Mouse (Mus musculus): ENCODE data around the gene Eif4e3. TPM values are rescaled to one million over a fixed set of nuclear protein-coding genes. Genes with fewer than 3 reads are reported as not detected.

The Eif4e3 gene
- polyA plus RNA-seq (2016; fragmentation: Nextera tagmentation; extraction: Ambion mirVana), result 4.1 and 7.1 TPM in 2 replicates

DNA sequence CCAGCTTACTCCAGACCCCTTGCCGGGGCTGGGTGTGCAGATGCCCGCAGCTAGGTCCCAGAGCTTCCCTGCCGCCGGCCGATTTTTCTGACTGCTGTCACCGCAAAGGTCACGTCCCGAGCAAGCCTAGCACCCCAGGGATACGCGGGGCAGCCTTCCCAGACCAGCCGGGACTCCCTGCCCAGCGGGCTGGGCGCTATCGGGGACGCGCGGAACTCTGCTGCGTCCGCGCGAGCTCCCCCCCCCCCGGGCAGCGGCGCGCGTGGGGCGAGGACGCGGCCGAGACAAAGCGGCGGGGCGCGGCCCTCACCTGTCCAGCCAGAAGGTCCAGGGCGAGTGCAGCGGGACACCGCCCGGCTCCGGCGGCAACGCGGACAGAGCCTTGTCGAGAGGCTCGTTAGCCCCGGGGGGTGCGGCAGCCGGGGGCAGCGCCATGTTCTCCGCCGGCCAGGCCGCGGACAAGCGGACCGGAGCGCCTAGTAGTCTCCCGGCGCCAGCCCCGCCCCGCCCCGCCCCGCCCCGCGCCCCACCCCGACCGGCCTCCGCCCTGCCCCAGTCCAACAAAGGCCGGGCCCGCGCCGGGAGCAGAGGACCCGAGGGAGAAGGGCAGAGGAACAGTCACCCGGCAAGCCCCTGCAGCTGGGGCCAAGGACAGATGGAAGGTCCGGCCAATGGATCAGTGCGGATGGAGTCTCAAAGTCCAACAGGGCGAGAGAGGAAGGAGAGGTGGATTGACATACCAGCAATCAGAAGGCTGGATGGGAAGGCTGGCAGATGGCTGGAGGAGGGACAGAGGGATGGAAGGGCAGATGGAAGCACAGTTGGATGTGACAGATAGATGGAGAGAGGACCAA, at the start of gene Eif4e3, which contains the start of gene Gm20696:
TSS of gene Eif4e3 (minus strand) at position 454 of the 854 bp plus-strand sequence.
TSS of gene Gm20696 (minus strand) at position 480 of the 854 bp plus-strand sequence.
- DNase-seq (ENCODE audit: low spot score), result no peak
- peaks cover 56% of the 10 kb centered on the region for H3K27me3 ChIP-seq (ENCODE audit: insufficient read depth, poor library complexity, severe bottlenecking)
- no peaks in the 10 kb centered on the region for H3K9me3 ChIP-seq
- peak within 1 kb of the TSS; percentile 95 for H3K4me3 ChIP-seq
- under 1% methylated on average over 55 of the region's 75 CpGs for WGBS
- H3K4me1 ChIP-seq, result peaks cover 28% of the 10 kb centered on the region
- H3K27ac ChIP-seq, result peak within 1 kb of the TSS; percentile 93
- H3K36me3 ChIP-seq, result no peaks in the 10 kb centered on the region

DNA sequence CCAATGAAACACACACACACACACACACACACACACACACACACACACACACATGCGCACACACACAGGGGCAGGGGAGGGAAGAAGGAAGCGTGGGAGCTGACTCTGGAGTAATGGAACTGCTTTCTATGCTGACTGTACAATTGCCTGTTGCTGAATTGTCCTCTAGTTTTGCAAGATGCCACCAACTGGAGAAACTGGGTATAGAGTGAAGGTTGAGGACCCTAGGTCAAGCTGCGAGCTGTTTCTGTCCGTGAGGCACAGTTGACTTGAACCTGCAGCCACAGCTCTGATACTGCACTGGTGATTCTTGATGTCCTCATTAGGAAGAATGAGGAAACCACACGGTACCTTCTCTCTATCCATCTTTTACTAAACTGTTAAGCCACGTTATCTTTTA, 49.3 kb upstream of the Eif4e3 start:
- H3K9me3 ChIP-seq, result no peaks in the 10 kb centered on the region
- DNase-seq (ENCODE audit: low spot score), result peak; percentile 56
- peaks cover 34% of the 10 kb centered on the region for H3K27me3 ChIP-seq (ENCODE audit: insufficient read depth, poor library complexity, severe bottlenecking)
- 67% methylated on average over 6 of the region's 6 CpGs for WGBS
- H3K4me1 ChIP-seq, result no peaks in the 10 kb centered on the region
- no peaks in the 10 kb centered on the region for H3K36me3 ChIP-seq
- no peak overlapping the region for H3K27ac ChIP-seq
- H3K4me3 ChIP-seq, result no peak overlapping the region

DNA sequence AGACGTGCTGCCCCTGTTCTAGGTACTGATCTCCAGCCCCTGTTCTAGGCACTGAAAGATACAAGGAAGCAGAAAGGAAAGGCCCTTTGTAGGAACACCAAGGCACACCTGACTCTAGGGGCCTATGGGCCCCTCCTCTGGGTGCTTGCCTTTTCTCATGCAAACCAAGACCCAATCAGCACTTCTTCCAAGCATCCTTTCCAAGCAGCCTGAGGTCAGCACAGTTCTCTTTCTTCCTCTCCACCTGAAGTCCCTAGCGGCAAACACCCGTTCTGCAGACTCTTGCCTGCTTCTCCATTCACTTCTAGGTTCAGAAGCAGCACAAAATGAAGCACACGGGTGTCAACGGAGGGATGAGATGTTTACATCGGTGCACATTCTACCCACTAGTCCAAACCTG, 48.6 kb upstream of the Eif4e3 start:
- peak; percentile 69 for DNase-seq (ENCODE audit: low spot score)
- no peaks in the 10 kb centered on the region for H3K9me3 ChIP-seq
- 57% methylated on average over 6 of the region's 6 CpGs for WGBS
- no peaks in the 10 kb centered on the region for H3K36me3 ChIP-seq
- no peaks in the 10 kb centered on the region for H3K4me1 ChIP-seq
- no peak overlapping the region for H3K27ac ChIP-seq
- H3K4me3 ChIP-seq, result no peak overlapping the region
- peaks cover 28% of the 10 kb centered on the region for H3K27me3 ChIP-seq (ENCODE audit: insufficient read depth, poor library complexity, severe bottlenecking)

DNA sequence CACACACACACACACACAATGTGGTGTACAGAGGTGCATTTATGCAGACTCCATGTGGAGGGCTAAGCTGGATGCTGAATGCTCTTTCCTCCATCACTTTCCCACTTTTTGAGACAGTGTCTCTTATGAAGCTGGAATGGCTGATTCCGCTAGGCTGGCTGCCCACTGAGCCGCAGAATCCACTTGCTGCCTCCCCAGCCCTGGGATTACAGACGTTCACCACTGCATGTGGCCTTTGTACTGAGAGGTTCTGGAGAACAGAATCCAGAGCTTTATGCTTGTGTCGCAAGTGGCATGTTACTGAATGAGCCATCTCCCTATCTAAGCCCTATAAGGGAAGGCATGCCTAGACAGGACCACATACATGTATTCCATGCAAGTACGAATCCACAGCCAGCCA, 46.7 kb upstream of the Eif4e3 start:
- no peaks in the 10 kb centered on the region for H3K36me3 ChIP-seq
- H3K27me3 ChIP-seq (ENCODE audit: insufficient read depth, poor library complexity, severe bottlenecking), result peaks cover 27% of the 10 kb centered on the region
- H3K4me1 ChIP-seq, result no peaks in the 10 kb centered on the region
- H3K9me3 ChIP-seq, result no peaks in the 10 kb centered on the region
- no peak for DNase-seq (ENCODE audit: low spot score)
- WGBS, result 85% methylated on average over 5 of the region's 5 CpGs
- no peak overlapping the region for H3K27ac ChIP-seq
- no peak overlapping the region for H3K4me3 ChIP-seq

DNA sequence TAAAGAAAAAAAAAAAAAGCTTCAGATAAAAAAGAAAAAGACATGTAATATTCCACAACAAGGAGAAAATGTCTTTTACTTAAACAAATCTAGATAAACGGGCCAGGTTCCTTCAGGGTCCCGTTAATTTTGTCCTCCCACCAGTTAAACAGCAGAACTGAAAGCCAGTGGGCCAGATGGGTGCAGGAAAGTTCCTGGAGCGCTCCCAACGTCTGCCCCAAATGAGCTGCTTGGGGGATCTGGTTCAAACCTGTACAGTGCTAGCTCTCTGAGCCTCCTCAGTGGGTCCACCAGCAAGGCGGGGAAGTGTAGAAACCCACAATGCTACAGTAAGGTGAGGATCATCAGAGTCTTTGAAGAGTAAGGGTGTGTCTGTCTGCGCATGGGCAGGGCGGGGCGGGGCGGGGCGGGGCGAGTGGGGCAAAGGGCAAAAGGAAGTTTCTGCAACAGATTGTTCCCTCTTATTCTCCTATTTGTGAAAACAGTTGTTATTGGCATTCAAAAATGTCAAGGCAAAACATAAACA, 45.1 kb upstream of the Eif4e3 start:
- DNase-seq (ENCODE audit: low spot score), result no peak
- no peaks in the 10 kb centered on the region for H3K9me3 ChIP-seq
- no peaks in the 10 kb centered on the region for H3K36me3 ChIP-seq
- no peak overlapping the region for H3K27ac ChIP-seq
- WGBS, result 64% methylated on average over 11 of the region's 11 CpGs
- no peak overlapping the region for H3K4me3 ChIP-seq
- peaks cover 28% of the 10 kb centered on the region for H3K27me3 ChIP-seq (ENCODE audit: insufficient read depth, poor library complexity, severe bottlenecking)
- no peaks in the 10 kb centered on the region for H3K4me1 ChIP-seq

DNA sequence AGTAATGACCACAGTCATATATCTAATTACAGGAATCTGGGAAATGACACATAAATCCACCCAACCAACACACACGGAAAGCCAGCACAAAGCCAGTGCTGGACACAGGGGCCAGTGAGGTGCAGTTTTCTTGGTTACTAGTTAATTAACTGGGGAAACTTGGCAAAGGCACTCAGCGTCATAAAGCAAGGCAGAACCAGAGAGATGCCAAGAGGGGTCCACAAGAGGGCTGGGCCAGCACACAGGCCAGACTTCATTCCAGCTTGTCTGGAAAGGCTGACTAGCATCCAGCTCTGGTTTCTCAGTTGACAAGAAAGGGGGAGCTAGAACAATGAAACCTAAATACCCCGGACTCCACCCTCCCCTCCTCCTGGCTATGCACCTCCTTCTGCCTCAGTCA, 33.9 kb upstream of the Eif4e3 start:
- H3K4me3 ChIP-seq, result no peak overlapping the region
- H3K27ac ChIP-seq, result no peak overlapping the region
- H3K27me3 ChIP-seq (ENCODE audit: insufficient read depth, poor library complexity, severe bottlenecking), result peaks cover 35% of the 10 kb centered on the region
- DNase-seq (ENCODE audit: low spot score), result no peak
- WGBS, result 71% methylated on average over 3 of the region's 3 CpGs
- H3K4me1 ChIP-seq, result no peaks in the 10 kb centered on the region
- no peaks in the 10 kb centered on the region for H3K9me3 ChIP-seq
- H3K36me3 ChIP-seq, result no peaks in the 10 kb centered on the region

DNA sequence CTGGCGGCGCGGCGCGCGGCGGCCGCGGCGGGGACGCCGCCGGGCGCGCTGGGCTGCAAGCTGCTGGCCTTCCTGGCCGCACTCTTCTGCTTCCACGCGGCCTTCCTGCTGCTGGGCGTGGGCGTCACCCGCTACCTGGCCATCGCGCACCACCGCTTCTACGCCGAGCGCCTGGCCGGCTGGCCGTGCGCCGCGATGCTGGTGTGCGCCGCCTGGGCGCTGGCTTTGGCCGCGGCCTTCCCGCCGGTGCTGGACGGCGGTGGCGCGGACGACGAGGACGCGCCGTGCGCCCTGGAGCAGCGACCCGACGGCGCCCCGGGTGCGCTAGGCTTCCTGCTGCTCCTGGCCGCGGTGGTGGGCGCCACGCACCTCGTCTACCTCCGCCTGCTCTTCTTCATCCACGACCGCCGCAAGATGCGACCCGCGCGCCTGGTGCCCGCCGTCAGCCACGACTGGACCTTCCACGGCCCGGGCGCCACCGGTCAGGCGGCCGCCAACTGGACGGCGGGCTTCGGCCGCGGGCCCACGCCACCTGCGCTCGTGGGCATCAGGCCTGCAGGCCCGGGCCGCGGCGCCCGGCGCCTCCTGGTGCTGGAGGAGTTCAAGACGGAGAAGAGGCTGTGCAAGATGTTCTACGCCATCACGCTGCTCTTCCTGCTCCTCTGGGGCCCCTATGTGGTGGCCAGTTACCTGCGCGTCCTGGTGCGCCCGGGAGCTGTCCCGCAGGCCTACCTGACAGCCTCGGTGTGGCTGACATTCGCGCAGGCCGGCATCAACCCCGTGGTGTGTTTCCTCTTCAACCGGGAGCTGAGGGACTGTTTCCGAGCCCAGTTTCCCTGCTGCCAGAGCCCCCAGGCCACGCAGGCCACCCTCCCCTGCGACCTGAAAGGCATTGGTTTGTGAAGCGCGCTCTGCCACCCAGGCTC, 26.6 kb upstream of the Eif4e3 start:
- Histone ChIP-seq H3K36me3 (no peaks in the 10 kb centered on the region), H3K27me3 (ENCODE audit: insufficient read depth, poor library complexity, severe bottlenecking) (peaks cover 94% of the 10 kb centered on the region), H3K9me3 (no peaks in the 10 kb centered on the region), H3K4me3 (peak overlapping the region; percentile 82), H3K4me1 (peaks cover 18% of the 10 kb centered on the region), H3K27ac (peak overlapping the region; percentile 87)
- 1% methylated on average over 110 of the region's 110 CpGs for WGBS
- DNase-seq (ENCODE audit: low spot score), result no peak

DNA sequence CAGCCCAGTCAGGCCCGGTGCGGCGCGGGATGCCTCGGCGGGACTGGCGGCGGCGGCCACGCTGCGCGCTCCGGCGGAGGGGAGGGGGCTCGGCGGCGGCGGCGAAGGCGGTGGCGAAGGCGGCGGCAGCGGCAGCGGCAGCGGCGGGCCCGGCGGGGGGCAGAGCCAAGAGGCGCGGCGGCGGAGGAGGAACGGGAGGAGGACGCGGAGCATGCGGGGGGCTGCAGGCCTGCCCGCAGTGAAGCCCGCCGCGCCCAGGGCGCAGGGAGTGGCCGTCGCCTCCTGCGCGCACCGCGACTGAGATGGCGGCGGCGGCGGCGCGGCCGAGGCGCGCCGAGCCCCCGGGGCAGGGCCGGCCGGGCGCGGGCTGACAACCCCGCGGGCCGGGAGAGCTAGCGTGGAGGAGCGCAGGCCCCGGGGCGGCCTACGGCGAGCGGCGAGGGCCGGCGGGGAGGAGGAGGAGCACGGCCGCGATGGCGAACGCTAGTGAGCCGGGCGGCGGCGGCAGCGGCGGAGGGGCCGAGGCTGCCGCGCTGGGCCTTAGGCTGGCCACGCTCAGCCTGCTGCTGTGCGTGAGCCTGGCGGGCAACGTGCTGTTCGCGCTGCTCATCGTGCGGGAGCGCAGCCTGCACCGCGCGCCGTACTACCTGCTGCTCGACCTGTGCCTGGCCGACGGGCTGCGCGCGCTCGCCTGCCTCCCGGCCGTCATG, 25.8 kb upstream of the Eif4e3 start, which contains the start of gene Gpr27:
TSS of gene Gpr27 (plus strand) at position 474 of the 710 bp plus-strand sequence.
- peak within 1 kb of the TSS; percentile 87 for H3K27ac ChIP-seq
- under 1% methylated on average over 104 of the region's 112 CpGs for WGBS
- H3K4me1 ChIP-seq, result peaks cover 18% of the 10 kb centered on the region
- peaks cover 88% of the 10 kb centered on the region for H3K27me3 ChIP-seq (ENCODE audit: insufficient read depth, poor library complexity, severe bottlenecking)
- DNase-seq (ENCODE audit: low spot score), result no peak
- H3K36me3 ChIP-seq, result no peaks in the 10 kb centered on the region
- H3K4me3 ChIP-seq, result peak within 1 kb of the TSS; percentile 82
- H3K9me3 ChIP-seq, result no peaks in the 10 kb centered on the region

DNA sequence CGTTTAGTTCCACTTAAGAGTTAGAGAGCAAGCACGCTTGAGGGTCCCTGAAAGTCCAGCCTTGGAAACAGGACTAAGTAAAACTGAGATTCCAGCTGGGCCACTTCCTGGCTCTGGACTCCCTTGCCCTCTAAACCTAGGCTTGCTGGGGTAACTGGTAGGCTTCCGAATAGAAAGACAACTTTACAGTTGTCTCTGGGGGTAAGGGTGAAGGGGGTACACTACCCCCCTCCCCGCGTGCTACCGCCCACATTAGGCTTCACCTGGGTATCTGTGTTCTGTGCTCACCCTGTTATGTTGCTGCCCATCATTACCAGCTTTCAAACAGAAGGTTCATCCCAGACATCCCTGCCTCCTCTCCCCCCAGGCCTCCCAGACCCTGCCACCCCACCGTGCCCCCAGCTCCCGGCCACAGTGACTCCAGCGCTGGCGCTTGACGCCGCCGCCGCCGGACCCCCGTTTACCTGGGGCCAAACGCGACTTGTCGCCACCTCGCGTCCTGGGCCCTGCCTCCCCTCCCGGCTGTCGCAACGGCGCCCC, 25.2 kb upstream of the Eif4e3 start:
- peaks cover 82% of the 10 kb centered on the region for H3K27me3 ChIP-seq (ENCODE audit: insufficient read depth, poor library complexity, severe bottlenecking)
- WGBS, result 6% methylated on average over 24 of the region's 25 CpGs
- DNase-seq (ENCODE audit: low spot score), result no peak
- peaks cover 18% of the 10 kb centered on the region for H3K4me1 ChIP-seq
- H3K27ac ChIP-seq, result peak overlapping the region; percentile 87
- no peaks in the 10 kb centered on the region for H3K9me3 ChIP-seq
- no peaks in the 10 kb centered on the region for H3K36me3 ChIP-seq
- peak overlapping the region; percentile 82 for H3K4me3 ChIP-seq

DNA sequence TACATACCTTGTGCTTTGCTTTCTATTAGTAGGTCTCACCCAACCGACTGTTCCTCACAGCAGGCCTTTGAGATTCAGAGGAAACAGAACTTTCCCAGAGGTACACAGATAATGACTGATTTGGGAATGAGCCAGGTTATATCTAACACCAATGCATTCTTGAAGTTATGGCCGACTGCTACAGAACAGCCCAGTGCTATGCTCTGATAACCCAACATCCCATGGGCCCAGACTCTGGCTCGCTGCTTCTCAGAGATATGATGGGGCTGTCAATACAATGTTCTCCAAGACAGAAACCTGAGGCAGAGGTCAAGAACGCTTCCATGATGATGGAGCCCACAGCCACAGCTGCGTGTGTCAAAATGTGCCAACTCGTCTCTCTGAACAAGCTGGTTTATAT, 21.9 kb upstream of the Eif4e3 start:
- no peaks in the 10 kb centered on the region; the same call in 1 of the 2 replicates for H3K9me3 ChIP-seq
- no peaks in the 10 kb centered on the region for H3K36me3 ChIP-seq
- H3K4me1 ChIP-seq, result peaks cover 16% of the 10 kb centered on the region
- 77% methylated on average over 6 of the region's 6 CpGs for WGBS
- H3K27me3 ChIP-seq (ENCODE audit: insufficient read depth, poor library complexity, severe bottlenecking), result peaks cover 50% of the 10 kb centered on the region
- H3K4me3 ChIP-seq, result no peak overlapping the region
- H3K27ac ChIP-seq, result no peak overlapping the region
- no peak for DNase-seq (ENCODE audit: low spot score)

DNA sequence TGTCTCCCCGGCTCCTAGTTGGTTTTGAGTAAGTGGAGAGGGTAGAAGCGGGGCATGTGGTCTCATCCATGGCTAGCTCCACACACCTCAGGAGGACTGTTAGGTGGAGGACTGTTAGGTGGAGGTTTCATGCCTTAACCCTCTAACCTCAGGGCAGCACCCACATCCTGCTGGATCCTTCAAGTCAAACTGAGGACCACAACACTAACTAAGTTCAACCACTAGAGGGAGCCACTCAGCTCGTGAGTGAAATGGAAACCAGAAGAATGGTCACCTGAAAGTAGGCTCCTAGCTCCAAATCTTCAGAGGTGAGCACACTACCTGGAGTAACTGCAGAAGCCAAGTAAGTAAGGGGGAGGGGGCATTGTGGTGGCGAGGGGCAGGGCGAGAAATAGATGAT, 18.3 kb upstream of the Eif4e3 start:
- Histone ChIP-seq H3K4me1 (no peaks in the 10 kb centered on the region), H3K9me3 (no peaks in the 10 kb centered on the region; the same call in 1 of the 2 replicates), H3K4me3 (no peak overlapping the region), H3K36me3 (no peaks in the 10 kb centered on the region), H3K27ac (no peak overlapping the region), H3K27me3 (ENCODE audit: insufficient read depth, poor library complexity, severe bottlenecking) (peaks cover 13% of the 10 kb centered on the region)
- DNase-seq (ENCODE audit: low spot score), result no peak
- WGBS, result 50% methylated on average over 5 of the region's 5 CpGs

DNA sequence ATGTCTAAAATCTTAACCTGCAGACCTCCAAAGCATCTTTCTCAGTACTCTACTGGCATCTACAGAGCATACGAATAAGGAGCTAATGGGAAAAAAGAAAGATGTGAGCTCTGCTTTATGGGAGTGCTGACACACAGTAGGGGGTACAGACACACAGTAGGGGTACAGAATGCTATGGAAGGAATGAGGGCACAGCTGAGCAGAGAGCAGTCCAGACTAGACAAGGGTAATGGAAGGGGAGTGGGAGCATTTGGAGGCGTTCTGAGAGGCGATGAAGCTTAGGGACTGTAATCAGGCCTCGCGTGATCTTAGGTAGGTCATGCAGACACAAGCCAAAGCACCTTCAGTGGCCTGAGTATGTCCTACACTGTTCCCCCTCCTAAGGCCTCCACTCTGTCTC, 17.4 kb upstream of the Eif4e3 start:
- WGBS, result 84% methylated on average over 5 of the region's 5 CpGs
- H3K36me3 ChIP-seq, result no peaks in the 10 kb centered on the region
- H3K4me3 ChIP-seq, result no peak overlapping the region
- peaks cover 8% of the 10 kb centered on the region; the same call in 1 of the 2 replicates for H3K27me3 ChIP-seq (ENCODE audit: insufficient read depth, poor library complexity, severe bottlenecking)
- H3K9me3 ChIP-seq, result no peaks in the 10 kb centered on the region; the same call in 1 of the 2 replicates
- no peak for DNase-seq (ENCODE audit: low spot score)
- no peaks in the 10 kb centered on the region for H3K4me1 ChIP-seq
- H3K27ac ChIP-seq, result no peak overlapping the region

All from heart, embryonic 10.5 days (tissue).